Mouse (Mus musculus): ENCODE results near the gene Rbm12. TPM values are rescaled to one million over a fixed set of nuclear protein-coding genes. Genes with fewer than 3 reads are reported as not detected.

Rbm12 gene
- polyA plus RNA-seq (2015; fragmentation: Nextera tagmentation; extraction: Ambion mirVana), result 25.8 and 26.6 TPM in 2 replicates

- Histone ChIP-seq H3K9ac (peak within 1 kb of the TSS; percentile 85), H3K4me2 (peak within 1 kb of the TSS; percentile 53), H3K9me3 (no peaks in the 10 kb centered on the region), H3K4me3 (peak within 1 kb of the TSS; percentile 70), H3K27me3 (replicated peaks) (no peaks in the 10 kb centered on the region), H3K4me1 (peaks cover 16% of the 10 kb centered on the region), H3K36me3 (replicated peaks) (no peaks in the 10 kb centered on the region), H3K27ac (peak within 1 kb of the TSS; percentile 84)
- ATAC-seq (replicated peaks), result peak; percentile 96
- WGBS, result under 1% methylated on average over 69 of the region's 74 CpGs
These were observed at the start of gene Rbm12, which contains the start of gene Cpne1 for GRCm38 (mm10) chr2:156111358-156112079. TSS of gene Rbm12 (minus strand) at chr2:156111978. TSS of gene Cpne1 (minus strand) at chr2:156111965.

GRCm38 (mm10) chr2:156151538-156151937 lies 39.8 kb upstream of the Rbm12 start:
- Histone ChIP-seq H3K4me1 (no peaks in the 10 kb centered on the region), H3K27ac (no peak overlapping the region), H3K9me3 (no peaks in the 10 kb centered on the region), H3K27me3 (replicated peaks) (no peaks in the 10 kb centered on the region), H3K4me3 (no peak overlapping the region), H3K4me2 (no peak overlapping the region), H3K36me3 (replicated peaks) (peaks cover 49% of the 10 kb centered on the region), H3K9ac (no peak overlapping the region)
- no peak for ATAC-seq (replicated peaks)

GRCm38 (mm10) chr2:156147316-156147915 lies 35.6 kb upstream of the Rbm12 start:
- no peak for ATAC-seq (replicated peaks)
- peaks cover 36% of the 10 kb centered on the region for H3K36me3 ChIP-seq (replicated peaks)
- 90% methylated on average over 3 of the region's 3 CpGs for WGBS
- H3K27me3 ChIP-seq (replicated peaks), result no peaks in the 10 kb centered on the region
- H3K4me2 ChIP-seq, result no peak overlapping the region
- H3K9ac ChIP-seq, result no peak overlapping the region
- H3K9me3 ChIP-seq, result no peaks in the 10 kb centered on the region
- H3K27ac ChIP-seq, result no peak overlapping the region
- peaks cover 19% of the 10 kb centered on the region for H3K4me1 ChIP-seq
- H3K4me3 ChIP-seq, result no peak overlapping the region

- peaks cover 36% of the 10 kb centered on the region for H3K36me3 ChIP-seq (replicated peaks)
- WGBS, result 62% methylated on average over 5 of the region's 5 CpGs
- no peak for ATAC-seq (replicated peaks)
These were observed 34.7 kb upstream of the Rbm12 start for GRCm38 (mm10) chr2:156146272-156146989.

GRCm38 (mm10) chr2:156145486-156146130 lies 33.8 kb upstream of the Rbm12 start:
- 66% methylated on average over 11 of the region's 11 CpGs for WGBS
- peaks cover 19% of the 10 kb centered on the region for H3K4me1 ChIP-seq
- H3K27ac ChIP-seq, result no peak overlapping the region
- H3K27me3 ChIP-seq (replicated peaks), result no peaks in the 10 kb centered on the region
- H3K9me3 ChIP-seq, result no peaks in the 10 kb centered on the region
- peaks cover 36% of the 10 kb centered on the region for H3K36me3 ChIP-seq (replicated peaks)
- no peak for ATAC-seq (replicated peaks)
- peak overlapping the region; percentile 72 for H3K4me2 ChIP-seq
- H3K9ac ChIP-seq, result no peak overlapping the region
- no peak overlapping the region for H3K4me3 ChIP-seq

More at GRCm38 (mm10) chr2:156146272-156146989, 34.7 kb upstream of the Rbm12 start:
- Histone ChIP-seq H3K4me1 (peaks cover 19% of the 10 kb centered on the region), H3K9me3 (no peaks in the 10 kb centered on the region), H3K27me3 (replicated peaks) (no peaks in the 10 kb centered on the region), H3K9ac (no peak overlapping the region), H3K4me3 (no peak overlapping the region), H3K27ac (no peak overlapping the region), H3K4me2 (no peak overlapping the region)

- Histone ChIP-seq H3K36me3 (replicated peaks) (peaks cover 26% of the 10 kb centered on the region), H3K4me2 (peak within 1 kb of the TSS; percentile 72), H3K4me1 (peaks cover 19% of the 10 kb centered on the region), H3K27ac (peak within 1 kb of the TSS; percentile 92), H3K9ac (peak within 1 kb of the TSS; percentile 76), H3K27me3 (replicated peaks) (no peaks in the 10 kb centered on the region), H3K4me3 (peak within 1 kb of the TSS; percentile 82), H3K9me3 (no peaks in the 10 kb centered on the region)
- WGBS, result under 1% methylated on average over 70 of the region's 70 CpGs
- ATAC-seq (replicated peaks), result peak; percentile 99
These were observed 32.4 kb upstream of the Rbm12 start, which contains the start of the genes Romo1 and Nfs1 for GRCm38 (mm10) chr2:156143953-156144724. TSS of gene Romo1 (plus strand) at chr2:156144039. TSS of gene Nfs1 (minus strand) at chr2:156144186.

GRCm38 (mm10) chr2:156143367-156143766 lies 31.6 kb upstream of the Rbm12 start:
- WGBS, result 2% methylated on average over 16 of the region's 16 CpGs
- peaks cover 19% of the 10 kb centered on the region for H3K4me1 ChIP-seq
- H3K4me3 ChIP-seq, result peak overlapping the region; percentile 82
- no peaks in the 10 kb centered on the region for H3K9me3 ChIP-seq
- peak overlapping the region; percentile 76 for H3K9ac ChIP-seq
- H3K4me2 ChIP-seq, result peak overlapping the region; percentile 72
- ATAC-seq (replicated peaks), result no peak
- H3K27me3 ChIP-seq (replicated peaks), result no peaks in the 10 kb centered on the region
- H3K27ac ChIP-seq, result peak overlapping the region; percentile 92
- peaks cover 20% of the 10 kb centered on the region for H3K36me3 ChIP-seq (replicated peaks)

GRCm38 (mm10) chr2:156142820-156143219 lies 31.0 kb upstream of the Rbm12 start:
- H3K27ac ChIP-seq, result peak overlapping the region; percentile 92; the same call in 1 of the 2 replicates

GRCm38 (mm10) chr2:156135695-156136094 lies 23.9 kb upstream of the Rbm12 start:
- H3K4me3 ChIP-seq, result no peak overlapping the region
- no peaks in the 10 kb centered on the region for H3K27me3 ChIP-seq (replicated peaks)
- no peaks in the 10 kb centered on the region for H3K9me3 ChIP-seq
- 91% methylated on average over 6 of the region's 6 CpGs for WGBS
- H3K9ac ChIP-seq, result no peak overlapping the region
- H3K36me3 ChIP-seq (replicated peaks), result peaks cover 11% of the 10 kb centered on the region; the same call in 1 of the 2 replicates
- no peak overlapping the region for H3K4me2 ChIP-seq
- H3K27ac ChIP-seq, result no peak overlapping the region
- H3K4me1 ChIP-seq, result no peaks in the 10 kb centered on the region
- ATAC-seq (replicated peaks), result no peak

More at GRCm38 (mm10) chr2:156142820-156143219, 31.0 kb upstream of the Rbm12 start:
- Histone ChIP-seq H3K36me3 (replicated peaks) (peaks cover 15% of the 10 kb centered on the region), H3K27me3 (replicated peaks) (no peaks in the 10 kb centered on the region), H3K4me1 (peaks cover 19% of the 10 kb centered on the region), H3K4me2 (peak overlapping the region; percentile 72), H3K9me3 (no peaks in the 10 kb centered on the region), H3K9ac (peak overlapping the region; percentile 76; the same call in 1 of the 2 replicates), H3K4me3 (peak overlapping the region; percentile 82)
- WGBS, result 77% methylated on average over 2 of the region's 2 CpGs
- no peak for ATAC-seq (replicated peaks)

- Histone ChIP-seq H3K27me3 (replicated peaks) (no peaks in the 10 kb centered on the region), H3K4me3 (no peak overlapping the region), H3K27ac (no peak overlapping the region), H3K36me3 (replicated peaks) (peaks cover 11% of the 10 kb centered on the region; the same call in 1 of the 2 replicates), H3K4me1 (no peaks in the 10 kb centered on the region), H3K4me2 (no peak overlapping the region), H3K9ac (no peak overlapping the region), H3K9me3 (no peaks in the 10 kb centered on the region)
- WGBS, result 88% methylated on average over 5 of the region's 5 CpGs
- no peak for ATAC-seq (replicated peaks)
These were observed 22.4 kb upstream of the Rbm12 start for GRCm38 (mm10) chr2:156134161-156134560.

GRCm38 (mm10) chr2:156126992-156127391 lies 15.2 kb upstream of the Rbm12 start, which contains the start of gene Gm28036:
TSS of gene Gm28036 (minus strand) at chr2:156127092.
- H3K27ac ChIP-seq, result no peak within 1 kb of the TSS
- H3K27me3 ChIP-seq (replicated peaks), result no peaks in the 10 kb centered on the region
- no peak within 1 kb of the TSS for H3K4me3 ChIP-seq
- H3K4me1 ChIP-seq, result no peaks in the 10 kb centered on the region
- WGBS, result 97% methylated on average over 5 of the region's 5 CpGs
- H3K9ac ChIP-seq, result no peak within 1 kb of the TSS
- no peak for ATAC-seq (replicated peaks)
- H3K9me3 ChIP-seq, result no peaks in the 10 kb centered on the region
- H3K36me3 ChIP-seq (replicated peaks), result peaks cover 12% of the 10 kb centered on the region; the same call in 1 of the 2 replicates
- no peak within 1 kb of the TSS for H3K4me2 ChIP-seq
